Comparison of ENCODE assay signal across 10 mouse cellular contexts in the genomic region with DNA sequence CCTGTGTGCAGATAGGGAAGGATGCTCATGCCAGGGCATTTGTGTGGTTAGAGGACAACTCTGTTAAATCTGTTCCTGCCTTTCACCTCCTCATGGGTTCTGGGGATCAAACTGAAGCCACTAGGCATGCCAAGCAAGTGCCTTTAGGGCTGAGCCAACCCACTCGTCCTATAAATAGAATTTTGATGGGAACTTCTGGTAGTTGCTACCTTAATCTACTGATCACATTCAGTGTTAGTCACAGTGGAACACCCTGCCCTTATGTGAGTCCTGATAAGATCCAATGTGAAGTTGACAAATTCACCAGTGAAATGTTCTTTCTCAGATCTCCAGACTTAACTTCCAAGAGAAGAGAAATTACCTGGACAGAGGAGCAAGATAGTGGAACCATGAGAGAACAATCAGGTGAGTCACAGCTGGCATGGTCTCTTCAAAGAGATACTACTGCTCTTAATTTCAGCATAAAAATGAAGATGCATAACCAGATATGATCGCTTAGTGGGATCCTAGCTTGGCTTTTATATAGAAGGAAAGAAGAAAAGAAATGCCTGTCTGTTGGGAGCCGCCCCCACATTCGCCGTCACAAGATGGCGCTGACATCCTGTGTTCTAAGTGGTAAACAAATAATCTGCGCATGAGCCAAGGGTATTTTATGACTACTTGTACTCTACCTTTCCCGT.
A peak's percentile ranks its signal among the peaks of the same experiment; 100 is the strongest.
DNase-seq lines count a peak whose midpoint lies in the region.
"Had no signal": no experiment of that assay in that cellular context is flagged by ENCODE, and none has a peak within 500 bp of the region (broad histone marks: within the 10 kb centered on the region; RNA-seq: fewer than 3 reads in every experiment).

No protein-coding gene starts in this region.

- H3K36me3 ChIP-seq in heart, embryonic 10.5 days, result no peaks in the 10 kb centered on the region
- H3K36me3 ChIP-seq: stomach, embryonic 15.5 days had no signal

- no peak overlapping the region for H3K4me3 ChIP-seq in heart, embryonic 10.5 days
- H3K4me3 ChIP-seq: stomach, embryonic 15.5 days had no signal

- no peak overlapping the region for H3K27ac ChIP-seq in heart, embryonic 10.5 days
- H3K27ac ChIP-seq: liver, embryonic 14.5 days; stomach, embryonic 15.5 days had no signal

- intact Hi-C loops in heart, postnatal 10 days (cut with DNase I), result no loop called here
- intact Hi-C loops in gastrocnemius, postnatal 14 days (cut with DNase I; ENCODE audit: low total_unique reads), result no loop called here

- no peaks in the 10 kb centered on the region for H3K9me3 ChIP-seq in heart, embryonic 10.5 days
- H3K9me3 ChIP-seq: stomach, embryonic 15.5 days had no signal

- 89% methylated on average over 7 of the region's 8 CpGs for WGBS in heart, embryonic 10.5 days

- H3K27me3 ChIP-seq in heart, embryonic 10.5 days (ENCODE audit: insufficient read depth, poor library complexity, severe bottlenecking), result 0 out of 2 replicates have a peak, but pooled peaks cover 3% of the 10 kb centered on the region
- H3K27me3 ChIP-seq: stomach, embryonic 15.5 days had no signal

- no peaks in the 10 kb centered on the region for H3K4me1 ChIP-seq in heart, embryonic 10.5 days
- H3K4me1 ChIP-seq: stomach, embryonic 15.5 days had no signal

- DNase-seq in heart, postnatal 10 days, result peak; percentile 21 to 25
- no peak for DNase-seq in heart, embryonic 10.5 days (ENCODE audit: low spot score)
- DNase-seq in CD4-positive, CD25-positive, alpha-beta regulatory T cell, adult 2 months (ENCODE audit: low read depth, low spot score), result peak; percentile 71
- DNase-seq in cerebellum, adult 9-10 months, result peak; percentile 68
- peak; percentile 6 for DNase-seq in lung, postnatal 14 days
- DNase-seq in right cerebral cortex, postnatal 4 days, result no peak
- DNase-seq in gastrocnemius, postnatal 25 days, result no peak
- no peak for DNase-seq in gastrocnemius, postnatal 14 days

Comparison
In these comparisons a context has a peak if more than half of its experiments do, and no peak if none do; other contexts are left out.
1. DNase-seq: peak in heart, postnatal 10 days (2 of 2), CD4-positive, CD25-positive, alpha-beta regulatory T cell, adult 2 months (single experiment), cerebellum, adult 9-10 months (single experiment) and lung, postnatal 14 days (single experiment); none in heart, embryonic 10.5 days (single experiment), right cerebral cortex, postnatal 4 days (single experiment), gastrocnemius, postnatal 25 days (single experiment) and gastrocnemius, postnatal 14 days (single experiment).